Mouse (Mus musculus): ENCODE results near the gene Tmem26.

GRCm38 (mm10) chr10:68720887-68721400 is 2.5 kb upstream of the Tmem26 start:
- TF ChIP-seq CTCF (IDR thresholded peaks at IDR 0.05; ENCODE audit: insufficient read depth, low read length) (no peak), POLR2A (IDR thresholded peaks at IDR 0.05; ENCODE audit: borderline replicate concordance, extremely low read depth, low read depth, low read length) (no peak)

Data from lung, adult 2 months (tissue).